Mouse (Mus musculus): Measurements from ENCODE around the gene Cdc25b. TPM values are rescaled to one million over a fixed set of nuclear protein-coding genes. Genes with fewer than 3 reads are reported as not detected.

Gene Cdc25b
- 49.5 and 53.3 TPM in 2 replicates for total RNA-seq (2023)

GRCm38 (mm10) chr2:131186771-131187601, at the start of gene Cdc25b, which contains the start of gene Spef1:
Cdc25b (plus strand) TSS chr2:131186949.
Spef1 (minus strand) TSS chr2:131187282.

DNA sequence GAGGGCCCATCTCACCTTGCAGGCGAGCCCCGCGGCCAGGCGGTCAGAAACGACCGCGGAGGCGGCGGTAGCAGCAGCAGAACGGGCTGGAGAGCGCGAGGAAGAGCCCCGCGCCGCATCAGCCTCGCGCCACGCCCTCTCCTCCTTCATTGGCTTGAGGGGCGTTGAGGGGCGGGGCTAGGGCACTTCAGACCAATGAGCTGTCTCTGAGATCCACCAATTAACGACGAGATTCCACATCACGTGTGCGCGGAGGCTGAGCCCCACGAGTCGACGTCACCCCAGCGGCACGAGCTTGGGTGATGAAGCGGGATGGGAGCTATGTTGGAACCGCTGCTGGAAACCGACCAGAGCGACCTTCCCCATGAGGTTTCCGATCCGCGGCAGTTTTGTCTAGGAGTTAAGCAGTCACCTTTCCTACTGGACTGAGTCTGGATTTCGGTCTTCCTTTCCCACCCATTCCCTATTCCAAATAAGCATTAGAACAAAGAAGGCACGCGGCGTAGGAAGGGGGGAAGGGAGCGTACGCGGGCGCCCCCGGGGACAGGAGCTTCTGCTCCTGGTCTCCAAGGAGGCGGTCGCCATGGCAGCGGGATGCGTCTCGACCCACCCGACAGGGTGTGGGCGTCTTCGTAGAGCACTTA, 26.7 kb upstream of the Cdc25b start, which contains the start of gene 1700037H04Rik:
TSS of gene 1700037H04Rik (minus strand) at position 144 of the 644 bp plus-strand sequence.

GRCm38 (mm10) chr2:131179990-131180587, 6.7 kb upstream of the Cdc25b start, which contains the start of gene Cenpb:
Cenpb (minus strand) TSS chr2:131180067.

GRCm38 (mm10) chr2:131206778-131207177, 20.0 kb downstream of the Cdc25b start, which contains the start of gene Ap5s1:
Ap5s1 (plus strand) TSS chr2:131207078.

DNA sequence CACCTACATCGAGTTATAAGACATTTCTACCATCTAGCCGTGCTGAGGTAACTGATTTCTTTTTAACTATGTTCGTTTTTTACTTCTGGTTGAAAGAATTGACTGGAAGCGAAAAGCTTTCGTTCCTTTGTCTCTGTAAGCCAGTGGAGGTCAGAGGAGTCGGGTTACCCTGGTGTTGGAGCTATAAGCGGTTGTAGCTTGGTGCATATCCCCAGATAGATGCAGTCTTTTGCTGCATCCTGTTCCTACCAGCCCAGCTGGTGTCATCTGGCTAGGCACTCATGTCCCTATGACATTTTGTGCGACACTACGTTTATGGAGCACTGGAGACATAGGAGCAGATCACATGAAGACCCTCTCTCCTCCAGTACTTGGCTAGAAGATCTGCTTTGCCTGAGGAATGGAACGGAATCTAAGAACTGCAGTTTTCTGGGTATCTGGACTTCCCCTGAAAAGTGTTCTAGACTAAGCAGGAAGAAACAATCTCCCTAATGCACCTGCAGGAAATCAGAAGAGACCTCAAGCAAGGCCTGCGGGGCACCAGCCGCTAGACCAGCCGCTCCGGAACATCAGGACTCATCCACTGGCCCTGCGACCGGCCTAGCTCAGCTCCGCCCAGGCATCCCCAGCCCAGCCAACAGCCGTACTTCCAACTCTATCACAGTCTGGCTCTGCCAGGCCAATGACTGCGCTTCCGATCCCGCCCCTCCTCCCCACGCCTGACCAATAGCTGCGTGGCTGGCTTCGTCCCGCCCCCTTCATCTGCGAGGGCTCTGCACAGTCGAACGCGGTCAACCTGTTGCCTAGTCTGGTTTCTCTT, 46.8 kb downstream of the Cdc25b start, which contains the start of gene Mavs:
TSS of gene Mavs (plus strand) at position 757 of the 820 bp plus-strand sequence.

Other genes with a start within 250 kb of the Cdc25b start
- not detected in 2 replicates for gene Gfra4, start 143.9 kb upstream of the Cdc25b start, total RNA-seq (2023)
- gene Adam33, start 123.1 kb upstream of the Cdc25b start, total RNA-seq (2023): 0.57 and 0.85 TPM in 2 replicates
- gene Siglec1, start 100.2 kb upstream of the Cdc25b start, total RNA-seq (2023): 0.57 and 2.0 TPM in 2 replicates
- gene Hspa12b, start 59.7 kb upstream of the Cdc25b start, total RNA-seq (2023): 0.28 TPM in 1 of 2 replicates, not detected in the other
- not detected in 2 replicates for gene Gm11037, start 53.5 kb upstream of the Cdc25b start, total RNA-seq (2023)
- gene 1700037H04Rik, start 26.9 kb upstream of the Cdc25b start, total RNA-seq (2023): 36.9 and 39.8 TPM in 2 replicates
- gene Cenpb, start 6.9 kb upstream of the Cdc25b start, total RNA-seq (2023): 19.5 and 20.7 TPM in 2 replicates
- gene Spef1, start 333 bp downstream of the Cdc25b start, total RNA-seq (2023): 0.92 and 1.5 TPM in 2 replicates
- gene Ap5s1, start 20.1 kb downstream of the Cdc25b start, total RNA-seq (2023): 26.4 and 37.5 TPM in 2 replicates
- gene Mavs, start 47.1 kb downstream of the Cdc25b start, total RNA-seq (2023): 6.1 and 6.3 TPM in 2 replicates
- 24.9 and 40.2 TPM in 2 replicates for gene Pank2, start 75.5 kb downstream of the Cdc25b start, total RNA-seq (2023)
- 25.4 and 33.4 TPM in 2 replicates for gene Rnf24, start 165.9 kb downstream of the Cdc25b start, total RNA-seq (2023)